Mouse (Mus musculus): ENCODE data around the gene Cltc.

- TF ChIP-seq CTCF (IDR thresholded peaks at IDR 0.05; ENCODE audit: borderline replicate concordance, extremely low read depth, insufficient read depth, insufficient read length) = no peak
- TF ChIP-seq POLR2A (IDR thresholded peaks at IDR 0.05; ENCODE audit: borderline replicate concordance, extremely low read depth, insufficient read depth, insufficient read length, poor library complexity, severe bottlenecking) = no peak
Measured at GRCm38 (mm10) chr11:86657863-86658262, 99.5 kb downstream of the Cltc start.
